Mouse (Mus musculus): ENCODE results near the gene Cryl1.

The Cryl1 gene

DNA sequence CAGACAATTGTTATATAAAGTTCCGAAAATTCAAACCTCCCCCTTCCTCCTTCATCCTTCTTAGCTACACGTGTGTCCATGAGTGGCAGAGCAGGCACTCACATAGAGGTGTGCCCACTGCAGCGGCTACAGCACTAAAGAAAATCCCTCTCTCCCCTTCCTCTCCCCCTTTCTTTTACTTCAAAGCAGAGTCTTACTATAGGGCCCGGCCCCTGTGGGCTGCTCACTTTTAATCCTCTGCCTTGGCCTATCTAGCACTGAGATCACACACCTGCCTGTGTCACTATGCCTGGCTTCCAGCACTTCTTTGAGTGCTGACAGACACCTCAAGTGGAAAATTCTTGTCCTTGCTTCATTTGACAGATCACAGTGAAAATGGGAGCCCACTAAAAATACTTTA, 163.6 kb downstream of the Cryl1 start:
- DNase-seq (ENCODE audit: inconsistent ontology term), result no peak

DNA sequence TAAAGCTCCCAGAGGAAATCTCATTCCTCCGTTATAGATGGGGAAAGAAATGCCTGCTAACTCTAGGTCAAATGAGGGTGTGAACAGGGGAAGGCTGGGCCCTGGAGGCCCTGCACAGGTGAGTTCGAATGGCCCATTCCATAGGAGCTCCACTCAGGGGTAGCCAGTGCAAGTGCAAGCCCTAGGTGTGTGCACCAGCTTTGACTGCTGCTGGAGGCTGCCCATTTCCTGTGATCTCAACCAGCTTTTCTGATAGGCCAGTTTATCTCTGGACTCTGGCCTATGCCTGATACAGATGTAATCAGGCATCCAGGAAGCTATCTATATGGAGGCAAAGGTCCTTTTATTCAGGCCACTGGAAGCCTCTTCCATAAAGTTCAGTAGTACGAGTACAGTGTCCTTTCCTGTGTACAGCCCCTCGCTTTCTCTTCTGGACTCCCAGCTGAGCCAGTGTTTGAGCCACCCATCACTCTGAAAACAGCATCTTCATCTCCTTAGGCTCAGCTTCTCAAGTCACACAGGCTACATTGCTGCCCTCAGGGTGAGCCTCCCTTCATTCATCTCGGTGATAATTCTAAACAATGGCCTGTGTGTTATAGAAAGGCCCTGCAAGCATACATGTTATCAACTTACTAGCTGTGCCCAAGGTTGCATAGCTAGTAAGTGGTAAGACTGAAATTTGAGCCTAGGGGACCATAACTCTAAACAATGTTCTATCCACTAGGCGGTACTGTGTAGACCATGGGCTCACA, 167.9 kb downstream of the Cryl1 start:
- no peak for DNase-seq (ENCODE audit: inconsistent ontology term)
